Mouse (Mus musculus) retina, postnatal 7 days (tissue): ENCODE results near the gene Crybb2.
A peak's percentile ranks its signal among the peaks of the same experiment; 100 is the strongest.

Experiments
- DNase-seq: peaks from one replicate; pipeline ENCODE4 v3.0.0-alpha.2; 2012; ENCODE audit warnings: low read depth, low spot score

Crybb2 gene

DNA sequence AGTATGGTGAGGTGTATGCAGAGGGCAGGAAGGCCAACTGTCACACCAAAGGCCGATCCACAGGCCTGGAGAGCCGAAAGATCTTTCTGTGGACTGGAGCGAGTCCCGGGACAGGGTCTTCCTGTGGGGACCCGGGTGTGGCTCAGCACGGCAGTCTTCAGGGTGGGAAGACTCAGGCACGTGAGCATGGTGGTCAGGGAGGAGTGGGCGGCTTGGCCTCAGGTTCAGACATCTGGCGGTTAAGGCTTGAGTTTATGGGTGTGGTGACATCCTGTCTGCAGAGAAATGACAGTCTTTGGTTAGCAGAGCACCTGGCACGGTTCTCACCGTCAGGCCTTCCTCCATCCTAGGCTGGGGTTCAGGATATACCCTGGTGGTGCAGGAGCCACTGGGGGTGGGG lies 20.8 kb upstream of the Crybb2 start:
- no peak for DNase-seq

DNA sequence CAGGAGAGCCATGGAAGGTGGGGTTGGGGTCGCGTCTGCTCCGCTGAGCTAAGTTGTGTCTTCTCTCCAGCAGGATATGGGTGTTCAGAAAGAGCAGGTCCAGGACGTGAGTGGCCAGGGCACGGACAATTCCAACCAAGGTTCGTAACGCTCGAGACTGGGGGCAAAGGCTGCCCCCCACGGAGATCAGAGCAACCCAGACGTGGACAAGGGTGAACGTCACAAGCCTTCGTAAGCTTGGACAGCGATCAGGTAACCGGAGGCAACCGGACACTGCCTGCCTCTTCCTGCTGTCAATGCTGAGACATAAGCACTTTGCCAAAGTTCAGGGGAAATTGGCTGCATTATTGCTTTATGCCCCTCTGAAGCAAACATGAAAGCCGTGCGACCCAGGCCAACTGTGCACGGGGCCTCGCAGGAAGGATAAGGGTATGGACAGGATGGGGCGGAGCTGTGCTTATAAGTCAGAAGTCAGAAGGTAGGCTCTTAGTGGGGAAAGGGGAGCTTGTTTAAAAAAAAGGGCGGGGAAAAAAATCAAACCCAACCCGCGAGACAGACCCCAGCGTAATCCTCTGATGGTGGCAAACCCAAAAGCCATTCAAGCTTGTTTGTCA lies 20.3 kb upstream of the Crybb2 start:
- DNase-seq, result no peak

DNA sequence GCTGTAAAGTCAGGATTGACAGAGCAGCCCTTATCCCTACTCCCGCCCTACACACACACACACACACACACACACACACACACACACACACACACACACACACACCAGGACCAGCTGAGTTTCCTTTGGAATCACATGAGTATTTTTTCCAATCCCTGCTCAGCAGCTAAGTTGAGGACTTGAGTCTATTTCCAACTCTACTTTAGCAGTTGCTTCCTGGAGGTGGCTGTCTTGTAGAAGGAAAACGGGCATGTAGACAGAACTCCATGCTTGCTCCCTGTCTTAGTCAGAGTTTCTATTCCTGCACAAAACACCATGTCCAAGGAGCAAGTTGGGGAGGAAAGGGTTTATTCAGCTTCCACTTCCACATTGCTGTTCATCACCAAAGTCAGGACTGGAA lies 17.5 kb upstream of the Crybb2 start:
- no peak for DNase-seq

DNA sequence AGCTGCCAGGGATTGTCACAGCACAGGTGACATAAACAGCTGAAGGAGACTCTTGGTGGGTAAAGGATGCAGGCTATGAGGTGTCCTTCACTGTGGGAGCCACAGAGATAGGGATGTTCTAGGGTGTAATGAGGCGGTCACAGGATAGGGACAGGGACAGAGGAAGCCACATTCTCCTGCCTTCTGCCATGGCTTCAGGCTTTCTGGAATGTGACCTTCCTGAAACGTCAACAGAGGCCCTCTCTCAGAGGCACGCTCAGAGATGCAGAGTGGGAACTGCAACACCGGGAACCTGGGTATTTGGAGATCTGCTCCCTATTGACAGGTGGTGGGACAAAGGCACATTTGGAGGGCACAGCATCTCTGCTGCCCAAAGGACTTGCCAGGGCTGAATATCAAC lies 17.1 kb upstream of the Crybb2 start:
- no peak for DNase-seq

DNA sequence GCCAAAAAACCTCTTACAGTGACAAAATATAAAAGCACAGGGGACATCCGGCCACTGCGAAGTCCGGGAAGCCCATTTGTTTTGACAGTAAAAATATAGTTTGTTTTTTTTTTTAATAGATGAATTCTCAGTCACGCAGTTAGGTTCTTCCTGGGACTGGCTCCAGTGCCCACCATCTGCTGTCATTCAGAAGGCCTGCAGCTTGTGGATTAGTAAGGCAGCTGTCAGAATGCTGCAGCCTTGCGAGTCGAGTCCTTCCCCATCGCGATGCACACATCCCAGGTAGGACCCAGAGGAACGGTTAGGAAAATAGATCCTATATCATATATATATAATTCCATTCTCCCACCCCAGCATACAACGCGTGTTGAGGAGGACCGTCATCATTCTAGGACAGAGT lies 16.5 kb upstream of the Crybb2 start:
- no peak for DNase-seq

DNA sequence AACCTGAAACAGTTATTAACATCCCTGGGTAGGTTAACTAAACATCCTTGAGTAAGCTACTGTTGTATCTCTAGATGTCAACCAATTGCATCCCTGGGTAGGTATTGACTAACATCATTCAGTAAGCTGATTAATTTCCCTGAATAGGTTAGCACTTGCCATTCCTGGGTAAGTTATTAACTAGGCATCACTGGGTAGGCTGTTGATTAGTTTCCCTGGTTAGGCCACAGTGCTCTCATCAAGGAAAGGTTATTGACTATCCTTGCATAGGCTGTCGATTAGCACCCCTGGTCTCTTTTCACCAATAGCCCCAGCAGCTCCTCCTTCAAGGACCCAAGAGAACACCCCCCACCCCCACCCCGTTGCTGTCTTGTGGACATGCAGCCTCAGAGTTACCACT lies 16.0 kb upstream of the Crybb2 start:
- DNase-seq, result no peak

DNA sequence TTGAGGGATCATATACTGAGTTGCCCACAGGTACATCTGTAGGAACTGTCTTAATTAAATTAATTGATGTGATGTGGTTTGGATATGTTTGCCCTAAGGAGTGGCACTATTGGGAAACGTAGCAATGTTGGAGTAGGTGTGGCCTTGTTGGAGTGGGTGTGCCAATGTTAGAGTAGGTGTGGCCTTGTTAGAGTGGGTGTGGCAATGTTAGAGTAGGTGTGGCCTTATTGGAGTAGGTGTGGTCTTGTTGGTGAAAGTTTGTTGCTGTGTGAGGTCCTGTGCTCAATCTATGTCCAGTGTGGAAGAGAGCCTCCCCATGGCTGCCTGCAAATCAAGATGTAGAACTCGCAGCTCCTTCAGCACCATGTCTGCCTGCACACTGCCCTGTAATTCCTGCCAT lies 14.4 kb upstream of the Crybb2 start:
- DNase-seq, result no peak

DNA sequence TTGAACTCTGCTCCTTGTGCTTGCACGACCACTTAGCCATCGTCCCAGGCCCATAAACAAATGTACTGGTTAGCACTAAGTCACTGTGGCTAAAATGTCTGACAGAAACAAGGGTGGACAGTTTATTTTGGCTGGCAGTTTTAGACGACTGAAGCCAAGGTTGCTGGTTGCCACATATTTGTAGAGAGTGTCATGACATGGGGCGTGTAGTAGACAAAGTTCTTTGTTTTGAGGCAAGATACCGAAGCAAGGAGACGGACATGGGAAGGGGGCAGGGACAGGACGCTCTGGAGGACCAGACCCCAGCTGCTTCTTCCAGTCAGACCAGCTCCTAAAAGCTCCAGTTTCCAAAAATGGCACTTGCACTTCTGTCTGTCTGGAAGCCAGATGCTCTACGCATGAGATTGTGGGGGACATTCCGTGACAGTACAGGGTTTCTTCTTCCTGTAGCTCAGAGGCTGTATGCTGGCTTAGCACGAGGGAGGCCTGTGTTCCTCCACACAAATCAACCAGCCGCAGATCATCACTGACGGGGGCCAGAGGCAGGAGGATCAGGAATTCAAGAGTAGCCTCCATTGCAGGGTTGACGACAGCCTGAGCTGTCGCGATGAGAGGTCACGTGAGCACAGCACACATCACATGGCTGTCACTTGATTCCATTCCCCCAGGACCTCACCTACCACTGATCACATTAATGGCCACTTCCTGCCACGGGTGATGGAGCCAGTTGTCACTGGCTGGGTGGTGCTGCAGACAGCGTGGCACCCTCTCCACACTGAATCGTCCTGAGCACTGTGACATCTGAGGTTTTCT lies 12.6 kb upstream of the Crybb2 start:
- DNase-seq, result no peak

DNA sequence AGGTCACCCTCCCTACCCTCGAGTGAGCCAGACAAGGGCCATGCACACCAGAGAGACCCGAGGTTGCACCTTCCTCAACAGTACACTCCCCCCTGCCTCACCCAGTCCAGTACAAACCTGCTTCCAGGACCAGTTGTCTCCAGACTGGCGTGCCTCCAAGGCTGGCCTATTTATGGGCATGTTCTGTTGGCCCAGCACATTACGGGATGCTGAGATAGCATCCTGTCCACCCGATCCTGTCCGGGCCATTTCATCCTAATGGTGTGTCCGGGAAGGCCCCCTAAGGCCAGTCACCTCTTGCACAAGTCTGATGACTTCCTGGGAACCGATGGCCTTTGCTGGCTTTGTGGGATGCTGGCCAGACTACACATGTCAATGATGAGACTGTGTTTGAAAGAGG lies 11.5 kb upstream of the Crybb2 start, which contains the start of gene Crybb3:
Gene Crybb3, minus strand, starts transcription at position 146 of the 400 bp plus-strand sequence.
- DNase-seq, result no peak

DNA sequence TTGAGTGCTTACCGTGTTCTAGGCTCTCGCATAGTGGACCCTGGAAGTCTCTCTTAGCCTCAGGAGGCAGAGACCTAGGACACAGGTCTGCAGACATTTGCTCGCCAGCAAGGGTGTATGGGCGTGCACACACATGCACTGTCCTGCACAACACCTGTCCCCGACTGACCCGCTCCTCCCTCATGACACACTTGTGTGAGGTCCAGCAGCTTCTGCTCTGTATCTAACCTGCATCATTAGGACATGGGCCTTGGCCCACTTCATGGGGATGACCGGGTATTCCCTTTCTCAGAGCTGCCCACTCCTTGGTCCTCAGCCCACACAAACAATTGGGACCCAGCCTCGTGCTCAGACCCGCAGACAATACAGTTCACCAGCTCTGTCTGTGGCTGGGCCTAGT lies 11.1 kb upstream of the Crybb2 start:
- no peak for DNase-seq

DNA sequence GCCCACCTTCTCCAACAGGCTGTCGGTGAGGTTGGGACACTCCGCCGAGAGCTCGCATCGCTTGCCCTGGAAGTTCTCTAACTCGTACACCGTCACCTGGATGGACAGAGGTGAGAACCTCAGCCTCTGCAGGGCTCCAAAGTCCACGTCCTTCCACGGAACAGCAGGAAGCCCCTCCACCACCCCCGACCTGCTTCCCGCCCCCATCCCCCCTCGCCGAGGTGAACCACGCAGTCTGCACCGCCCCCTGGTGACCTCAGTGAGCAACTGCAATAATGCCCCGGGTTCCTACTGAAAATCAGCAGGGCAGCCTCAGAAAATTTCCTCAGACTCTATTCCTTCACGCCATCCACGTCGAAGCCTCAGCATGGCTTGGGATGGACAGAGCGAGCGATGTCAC lies 9.9 kb upstream of the Crybb2 start:
- DNase-seq, result peak; percentile 29

DNA sequence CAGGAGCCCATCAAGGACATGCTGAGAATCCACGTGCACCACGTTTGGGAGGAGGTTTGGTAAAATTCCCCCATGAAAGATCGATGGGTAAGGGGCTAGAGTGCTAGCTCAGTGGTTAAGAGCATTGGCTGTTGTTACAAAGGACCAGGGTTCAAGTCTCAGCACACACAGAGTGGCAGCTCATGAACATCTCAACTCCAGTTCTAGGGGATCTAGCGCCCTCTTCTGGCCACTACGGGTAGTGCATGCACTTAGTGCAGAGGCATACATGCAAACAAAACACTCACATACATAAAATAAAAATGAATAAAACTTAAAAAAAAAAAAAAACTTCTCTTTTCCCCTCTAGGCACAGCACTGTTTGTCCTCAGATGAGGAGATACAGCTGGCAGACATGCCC lies 8.8 kb upstream of the Crybb2 start:
- DNase-seq, result no peak

DNA sequence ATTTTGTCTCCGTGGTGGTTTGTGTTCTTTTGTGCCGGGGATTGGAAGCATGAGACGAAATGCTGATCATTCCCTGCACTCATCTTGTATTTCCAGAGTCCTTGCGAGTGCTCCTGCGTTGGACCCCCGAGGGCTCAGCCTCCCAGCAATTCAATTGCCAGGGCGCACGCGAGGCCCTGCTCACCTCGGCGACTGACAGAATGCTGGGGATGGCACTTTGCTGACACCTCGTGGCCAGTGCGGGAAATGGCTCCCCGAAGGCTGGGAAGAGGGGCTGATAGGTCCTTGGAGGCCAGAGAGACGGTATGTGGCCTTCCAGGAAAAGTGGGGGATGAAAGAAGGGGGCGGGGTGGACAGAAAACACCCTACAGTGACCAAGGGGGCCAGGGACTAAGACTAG lies 15.6 kb downstream of the Crybb2 start:
- peak; percentile 70 for DNase-seq

DNA sequence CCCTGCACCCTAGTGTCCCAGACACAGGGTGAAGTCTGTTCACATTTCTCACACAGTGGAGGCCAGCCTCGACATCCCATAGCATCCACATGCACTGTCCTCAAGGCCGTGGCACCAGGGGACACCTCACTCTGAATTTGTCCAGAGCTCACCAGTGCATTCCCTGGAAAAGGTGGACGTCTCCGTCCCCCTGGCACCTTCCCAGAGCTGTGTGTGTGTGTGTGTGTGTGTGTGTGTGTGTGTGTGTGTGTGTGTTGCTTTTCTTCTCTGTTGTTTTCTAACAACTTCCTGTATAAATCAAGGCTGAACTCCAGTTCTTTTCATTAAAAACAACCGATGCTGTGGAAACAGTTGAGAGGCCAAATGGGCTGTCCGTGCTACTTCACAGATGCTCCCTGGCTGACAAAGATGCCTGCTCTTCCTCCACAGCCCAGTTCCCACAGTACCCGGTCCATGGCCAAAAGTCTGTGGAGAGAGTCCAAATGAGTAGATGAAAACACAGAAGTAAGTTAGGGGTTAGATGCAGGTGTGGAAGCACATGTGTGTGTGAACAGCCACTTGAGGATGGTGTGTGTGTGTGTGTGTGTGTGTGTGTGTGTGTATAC lies 19.2 kb downstream of the Crybb2 start:
- no peak for DNase-seq

DNA sequence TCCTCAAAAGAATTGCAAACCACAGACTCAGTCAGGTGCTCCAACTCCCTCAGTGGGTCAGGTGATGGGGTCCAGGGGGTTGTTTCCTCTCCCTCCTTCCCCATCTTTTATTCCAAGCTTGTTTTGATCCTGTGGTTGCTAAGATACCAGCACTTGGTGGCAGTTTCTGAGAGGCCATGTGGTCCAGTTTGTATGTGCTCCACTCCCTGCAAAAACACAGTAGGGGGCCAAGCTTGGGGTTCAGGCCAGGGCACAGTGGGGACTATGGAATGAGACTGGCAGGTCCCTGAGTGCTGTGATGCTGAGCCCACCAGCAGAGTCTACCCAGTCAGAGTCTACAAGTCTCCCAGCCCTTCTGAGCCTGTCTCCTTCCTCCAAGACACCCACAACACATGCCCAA lies 20.0 kb downstream of the Crybb2 start:
- no peak for DNase-seq

DNA sequence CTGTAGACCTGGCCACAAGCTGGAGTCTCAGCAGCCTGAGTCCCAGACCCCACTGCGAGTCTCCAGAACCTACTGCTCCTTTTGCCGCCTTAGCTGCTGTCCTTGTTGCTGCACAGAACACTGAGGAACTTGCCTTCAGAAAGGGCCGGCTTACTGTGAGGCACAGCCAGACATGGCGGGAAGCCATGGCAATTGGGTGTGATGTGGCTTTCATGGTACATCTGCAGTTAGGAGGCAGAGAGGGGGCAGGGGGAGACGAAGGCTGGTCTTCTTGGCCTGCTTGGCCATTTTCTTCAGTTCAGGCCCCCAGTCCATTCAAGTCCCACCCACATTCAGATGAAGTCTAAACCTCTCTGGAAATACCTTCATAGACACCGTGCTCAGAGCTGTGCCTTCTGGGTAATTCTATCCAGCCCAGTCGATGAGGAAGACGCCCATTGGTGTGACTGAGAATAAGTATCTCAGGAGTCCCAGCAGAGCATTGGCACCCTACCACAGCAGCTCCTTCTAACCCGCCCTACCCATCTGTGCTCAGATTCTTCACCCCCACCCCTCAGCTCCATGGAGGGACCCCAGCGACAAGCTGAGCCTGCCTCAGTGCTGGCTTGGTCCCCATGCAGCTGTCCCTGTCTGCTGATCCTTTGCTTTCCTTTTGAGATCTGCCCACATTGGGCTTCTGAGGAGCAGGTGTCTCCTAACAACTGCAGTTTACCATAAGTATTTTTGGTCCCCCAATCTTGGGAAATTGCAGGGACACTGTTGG lies 24.2 kb downstream of the Crybb2 start:
- DNase-seq, result no peak

DNA sequence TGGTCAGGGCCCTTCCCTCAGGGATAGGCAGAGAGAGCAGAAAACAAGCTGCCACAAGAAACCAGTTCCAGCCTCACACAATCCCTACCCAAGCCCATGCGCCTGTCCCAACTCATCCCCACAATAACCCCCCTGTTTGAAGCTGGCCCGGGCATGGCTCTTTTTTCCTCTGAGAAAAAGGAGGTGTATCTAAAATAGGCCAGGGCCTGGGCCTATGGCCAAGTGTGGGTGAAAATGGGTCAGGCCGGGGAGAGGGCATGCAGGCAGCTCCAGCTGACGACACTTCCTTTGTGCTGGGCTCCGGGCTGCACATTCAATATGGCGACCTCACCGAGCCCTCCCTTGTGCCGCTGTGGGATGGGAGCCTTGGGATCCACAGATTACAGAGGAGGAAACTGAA lies 26.4 kb downstream of the Crybb2 start:
- no peak for DNase-seq

DNA sequence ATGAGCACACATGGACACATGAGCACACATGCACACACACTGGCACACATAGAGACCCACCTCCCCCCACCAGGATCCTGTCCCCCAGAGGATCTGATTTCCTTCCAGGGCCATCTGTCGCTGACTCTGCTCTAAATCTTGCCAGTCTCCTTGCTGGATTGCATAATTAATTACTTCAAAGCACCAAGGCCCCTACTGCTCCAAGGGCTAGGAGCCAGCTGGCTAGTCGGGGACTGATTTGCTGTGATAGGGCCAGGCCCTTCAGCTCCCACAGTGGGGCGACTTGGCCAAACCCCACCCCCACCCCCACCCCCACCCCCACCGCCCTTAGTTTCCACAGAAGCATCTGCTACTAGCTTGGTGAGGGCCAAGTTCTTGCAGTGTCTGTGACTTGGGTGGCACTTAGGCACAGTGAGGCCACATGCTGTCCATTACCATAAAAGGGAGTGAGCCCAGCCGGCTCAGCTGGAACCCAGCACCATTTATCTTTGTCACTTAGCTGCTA lies 28.3 kb downstream of the Crybb2 start:
- DNase-seq, result peak; percentile 49

DNA sequence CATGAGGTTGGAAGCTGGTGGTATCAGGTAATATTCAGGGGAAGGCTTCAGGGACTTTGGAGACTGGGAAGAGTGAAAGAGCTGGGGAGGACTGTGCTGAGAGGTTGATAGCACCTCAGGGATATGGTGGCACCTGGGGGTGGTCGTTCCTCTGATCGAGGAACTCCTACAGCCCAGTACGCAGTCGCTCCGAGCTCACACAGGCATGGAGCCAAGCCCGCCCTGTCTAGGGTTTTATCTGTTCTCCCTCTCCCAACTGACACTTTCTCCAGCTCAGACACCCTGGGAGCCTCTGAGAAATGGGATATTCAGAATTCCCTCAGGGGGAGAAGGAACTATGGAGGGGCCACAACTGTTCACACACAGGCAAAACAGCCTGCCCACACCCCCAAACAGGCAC lies 29.1 kb downstream of the Crybb2 start:
- no peak for DNase-seq

DNA sequence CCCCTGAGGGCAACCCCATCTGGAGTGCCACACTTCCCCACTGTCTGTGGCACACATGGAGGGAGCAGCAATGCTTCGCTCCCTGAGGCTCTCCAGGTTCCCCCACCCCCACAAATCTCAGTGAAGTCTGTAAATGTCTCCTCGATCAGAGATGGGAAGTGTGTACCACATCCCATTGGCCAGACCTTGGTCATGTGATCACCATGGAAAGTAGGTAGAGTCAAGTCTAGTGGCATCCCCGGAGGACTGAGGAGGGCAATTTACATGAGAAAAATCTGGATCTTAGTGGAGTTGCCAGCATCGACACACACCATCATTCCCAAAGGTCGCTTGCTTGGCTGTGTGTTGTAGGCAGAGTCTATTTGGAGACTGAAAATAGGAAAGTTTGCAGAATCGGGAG lies 31.3 kb downstream of the Crybb2 start:
- no peak for DNase-seq

DNA sequence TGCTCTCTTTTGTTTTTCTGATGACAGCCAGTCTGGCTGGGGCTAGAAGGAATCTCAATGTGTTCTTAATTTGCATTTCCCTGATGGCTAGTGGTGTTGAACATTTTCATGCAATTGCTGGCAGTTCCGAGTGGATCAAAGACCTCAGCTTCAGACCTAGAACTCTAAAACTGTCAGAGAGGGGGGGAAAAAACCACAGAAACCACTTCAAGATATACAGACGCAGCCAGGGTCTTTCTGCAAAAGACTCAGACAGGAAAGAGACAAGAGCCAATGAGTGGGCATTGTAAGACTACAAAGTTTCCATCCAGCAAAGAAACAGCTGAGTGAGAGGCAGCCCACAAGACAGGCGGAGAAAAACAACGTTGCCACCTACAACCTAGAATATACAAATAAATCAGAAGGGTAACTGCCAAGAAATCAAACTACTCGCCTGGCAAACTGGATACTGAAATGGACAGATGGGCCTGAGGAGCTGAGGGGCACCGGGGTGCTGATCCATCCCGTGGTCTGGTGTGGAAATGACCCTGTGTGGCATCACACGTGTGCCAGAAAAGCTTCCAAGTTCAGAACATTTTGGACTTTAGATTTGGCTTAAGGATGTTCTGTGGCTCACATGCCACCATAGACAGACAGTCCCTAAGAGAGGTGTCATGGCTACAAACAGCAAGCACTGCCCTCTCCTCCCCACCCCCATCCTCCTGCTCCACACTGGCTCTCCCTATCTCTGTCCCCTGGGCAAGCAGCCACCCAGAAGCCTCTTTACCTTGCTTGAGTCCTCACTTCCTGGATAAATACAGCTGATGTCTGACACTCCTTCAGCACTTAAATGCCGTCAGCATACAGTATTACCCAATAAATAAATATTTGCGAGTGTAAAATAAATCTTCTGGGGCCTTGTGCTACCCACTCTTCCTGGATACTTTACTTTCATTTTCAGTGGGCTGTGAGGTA lies 34.5 kb downstream of the Crybb2 start:
- DNase-seq, result no peak
